Mouse (Mus musculus): ENCODE results near the gene Nkx1-2. TPM values are rescaled to one million over a fixed set of nuclear protein-coding genes. Genes with fewer than 3 reads are reported as not detected.
A peak's percentile ranks its signal among the peaks of the same experiment; 100 is the strongest.

Nkx1-2 gene
- polyA plus RNA-seq, 1 experiment from 2014 or later, result 2.6 TPM

GRCm38 (mm10) chr7:132619975-132620918 is 20.8 kb upstream of the Nkx1-2 start:
- no peak overlapping the region for H3K4me3 ChIP-seq
- H3K4me2 ChIP-seq (replicated peaks), result no peak overlapping the region
- H3K27ac ChIP-seq (replicated peaks), result no peak overlapping the region
- H3K27me3 ChIP-seq, result peaks cover 8% of the 10 kb centered on the region
- no peak for ATAC-seq (ENCODE audit: low FRiP score, low read depth)
- WGBS, result 90% methylated on average over 15 of the region's 15 CpGs
- peaks cover 10% of the 10 kb centered on the region for H3K4me1 ChIP-seq
- H3K9ac ChIP-seq (replicated peaks), result no peak overlapping the region
- H3K36me3 ChIP-seq, result no peaks in the 10 kb centered on the region
- H3K9me3 ChIP-seq, result no peaks in the 10 kb centered on the region

DNA sequence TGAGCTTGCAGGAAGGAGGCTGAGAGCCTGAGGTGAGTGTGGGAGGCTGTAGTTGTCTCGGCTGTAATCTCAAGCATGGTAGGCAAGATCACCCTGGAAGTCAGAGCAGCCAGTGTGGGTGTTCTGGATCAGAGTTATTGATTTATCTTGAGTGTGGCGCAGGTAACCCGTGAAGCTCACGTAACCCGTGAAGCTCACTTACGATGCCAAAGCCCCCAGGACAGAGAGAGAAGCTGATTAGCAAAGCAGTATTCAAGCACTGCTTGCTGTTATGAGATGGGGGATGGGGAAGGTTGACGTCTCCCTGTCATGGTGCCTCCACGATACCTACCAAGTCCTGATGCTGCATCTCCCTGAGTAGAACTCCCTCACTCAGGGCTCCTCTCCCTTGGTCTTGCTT is 20.1 kb upstream of the Nkx1-2 start:
- WGBS, result 83% methylated on average over 8 of the region's 8 CpGs

DNA sequence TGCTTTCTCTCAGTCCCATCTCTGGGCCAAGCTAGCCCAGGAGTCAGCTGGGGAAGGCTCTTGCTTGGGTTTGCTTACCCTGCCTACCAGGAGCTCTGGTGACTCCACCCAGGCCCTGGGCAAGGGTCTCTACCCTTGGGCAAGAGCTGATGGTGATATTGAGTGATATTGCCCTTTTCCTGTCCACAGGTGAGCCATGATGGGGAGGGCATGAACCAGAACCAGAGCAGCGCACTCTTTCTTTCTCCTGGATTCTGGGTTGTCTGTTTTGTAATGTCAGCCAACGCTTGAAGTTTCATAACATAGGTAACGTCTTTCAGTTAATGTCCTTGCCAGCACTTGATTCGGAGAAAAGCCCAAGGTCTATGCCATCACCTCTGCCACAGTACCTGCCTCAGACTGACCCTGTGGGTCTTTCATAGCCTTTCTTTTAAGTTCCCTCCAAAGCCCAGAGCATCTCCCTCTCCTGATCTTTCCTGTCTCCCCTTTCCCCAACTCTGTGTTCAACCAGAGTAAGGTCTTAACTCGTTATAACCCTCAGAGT is 17.7 kb upstream of the Nkx1-2 start:
- no peaks in the 10 kb centered on the region for H3K9me3 ChIP-seq
- H3K9ac ChIP-seq (replicated peaks), result no peak overlapping the region
- H3K27ac ChIP-seq (replicated peaks), result no peak overlapping the region
- H3K36me3 ChIP-seq, result no peaks in the 10 kb centered on the region
- WGBS, result 85% methylated on average over 5 of the region's 5 CpGs
- peaks cover 8% of the 10 kb centered on the region for H3K27me3 ChIP-seq
- no peak overlapping the region for H3K4me2 ChIP-seq (replicated peaks)
- peaks cover 10% of the 10 kb centered on the region for H3K4me1 ChIP-seq
- H3K4me3 ChIP-seq, result no peak overlapping the region
- ATAC-seq (ENCODE audit: low FRiP score, low read depth), result no peak

More for the DNA sequence above, 20.1 kb upstream of the Nkx1-2 start:
- ATAC-seq (ENCODE audit: low FRiP score, low read depth), result no peak
- Histone ChIP-seq H3K4me3 (no peak overlapping the region), H3K4me1 (peaks cover 10% of the 10 kb centered on the region), H3K27ac (replicated peaks) (no peak overlapping the region), H3K9ac (replicated peaks) (no peak overlapping the region), H3K36me3 (no peaks in the 10 kb centered on the region), H3K4me2 (replicated peaks) (no peak overlapping the region), H3K27me3 (peaks cover 8% of the 10 kb centered on the region), H3K9me3 (no peaks in the 10 kb centered on the region)

- H3K4me2 ChIP-seq (replicated peaks), result no peak overlapping the region
- H3K27me3 ChIP-seq, result peaks cover 8% of the 10 kb centered on the region
- H3K27ac ChIP-seq (replicated peaks), result no peak overlapping the region
- H3K4me1 ChIP-seq, result peaks cover 10% of the 10 kb centered on the region
- H3K36me3 ChIP-seq, result no peaks in the 10 kb centered on the region
- no peak overlapping the region for H3K9ac ChIP-seq (replicated peaks)
- 9% methylated on average over 6 of the region's 6 CpGs for WGBS
- no peak overlapping the region for H3K4me3 ChIP-seq
- no peak for ATAC-seq (ENCODE audit: low FRiP score, low read depth)
- no peaks in the 10 kb centered on the region for H3K9me3 ChIP-seq
These were observed 17.0 kb upstream of the Nkx1-2 start for GRCm38 (mm10) chr7:132616391-132616790.

DNA sequence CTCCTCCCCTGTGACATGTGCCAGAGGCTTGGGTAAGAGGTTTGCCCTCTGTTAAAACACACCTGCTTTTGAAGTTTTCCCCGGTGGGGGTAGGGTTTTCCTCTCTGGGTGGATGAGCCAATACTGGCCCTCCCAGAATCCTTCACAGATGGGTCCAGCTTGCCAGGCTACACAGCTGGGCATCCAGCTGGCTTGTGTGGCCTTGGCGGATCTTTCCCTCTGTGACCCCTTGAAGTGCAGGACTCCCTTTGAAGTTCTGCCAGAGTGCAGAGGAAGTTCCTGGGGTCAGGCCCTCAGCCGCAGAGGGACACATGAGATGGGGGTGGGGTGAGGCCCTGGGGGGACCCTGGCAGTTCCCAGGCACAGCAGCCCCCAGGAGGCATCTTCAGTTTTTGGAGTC is 15.9 kb upstream of the Nkx1-2 start:
- no peak for ATAC-seq (ENCODE audit: low FRiP score, low read depth)
- Histone ChIP-seq H3K4me2 (replicated peaks) (no peak overlapping the region), H3K27ac (replicated peaks) (no peak overlapping the region), H3K4me1 (peaks cover 14% of the 10 kb centered on the region), H3K27me3 (peaks cover 8% of the 10 kb centered on the region; the same call in 1 of the 2 replicates), H3K36me3 (no peaks in the 10 kb centered on the region), H3K9me3 (no peaks in the 10 kb centered on the region), H3K9ac (replicated peaks) (no peak overlapping the region), H3K4me3 (no peak overlapping the region)
- 14% methylated on average over 3 of the region's 3 CpGs for WGBS

DNA sequence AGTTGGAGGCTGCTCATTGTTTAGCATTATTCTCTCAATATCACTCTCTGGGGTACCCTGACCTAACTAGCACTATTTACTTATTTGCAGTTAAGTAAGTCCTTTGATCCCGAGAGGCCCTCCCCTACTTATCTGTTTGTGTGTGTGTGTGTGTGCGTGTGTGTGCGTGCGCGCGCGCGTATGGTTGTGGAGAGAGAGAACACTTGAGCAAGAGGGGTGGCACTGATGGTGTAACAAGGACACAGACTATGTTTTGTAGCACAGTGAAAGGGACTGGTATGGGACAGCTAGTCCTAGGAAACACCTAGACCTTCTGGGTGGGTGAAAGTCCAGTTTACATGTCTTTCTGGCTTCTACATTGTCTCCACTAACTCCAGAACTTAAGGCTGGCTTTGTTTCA is 12.1 kb upstream of the Nkx1-2 start:
- no peak for ATAC-seq (ENCODE audit: low FRiP score, low read depth)
- H3K27ac ChIP-seq (replicated peaks), result no peak overlapping the region
- H3K9ac ChIP-seq (replicated peaks), result no peak overlapping the region
- H3K36me3 ChIP-seq, result no peaks in the 10 kb centered on the region
- H3K4me1 ChIP-seq, result peaks cover 16% of the 10 kb centered on the region
- WGBS, result 96% methylated on average over 8 of the region's 8 CpGs
- no peaks in the 10 kb centered on the region for H3K9me3 ChIP-seq
- no peak overlapping the region for H3K4me3 ChIP-seq
- peaks cover 14% of the 10 kb centered on the region for H3K27me3 ChIP-seq
- no peak overlapping the region for H3K4me2 ChIP-seq (replicated peaks)

DNA sequence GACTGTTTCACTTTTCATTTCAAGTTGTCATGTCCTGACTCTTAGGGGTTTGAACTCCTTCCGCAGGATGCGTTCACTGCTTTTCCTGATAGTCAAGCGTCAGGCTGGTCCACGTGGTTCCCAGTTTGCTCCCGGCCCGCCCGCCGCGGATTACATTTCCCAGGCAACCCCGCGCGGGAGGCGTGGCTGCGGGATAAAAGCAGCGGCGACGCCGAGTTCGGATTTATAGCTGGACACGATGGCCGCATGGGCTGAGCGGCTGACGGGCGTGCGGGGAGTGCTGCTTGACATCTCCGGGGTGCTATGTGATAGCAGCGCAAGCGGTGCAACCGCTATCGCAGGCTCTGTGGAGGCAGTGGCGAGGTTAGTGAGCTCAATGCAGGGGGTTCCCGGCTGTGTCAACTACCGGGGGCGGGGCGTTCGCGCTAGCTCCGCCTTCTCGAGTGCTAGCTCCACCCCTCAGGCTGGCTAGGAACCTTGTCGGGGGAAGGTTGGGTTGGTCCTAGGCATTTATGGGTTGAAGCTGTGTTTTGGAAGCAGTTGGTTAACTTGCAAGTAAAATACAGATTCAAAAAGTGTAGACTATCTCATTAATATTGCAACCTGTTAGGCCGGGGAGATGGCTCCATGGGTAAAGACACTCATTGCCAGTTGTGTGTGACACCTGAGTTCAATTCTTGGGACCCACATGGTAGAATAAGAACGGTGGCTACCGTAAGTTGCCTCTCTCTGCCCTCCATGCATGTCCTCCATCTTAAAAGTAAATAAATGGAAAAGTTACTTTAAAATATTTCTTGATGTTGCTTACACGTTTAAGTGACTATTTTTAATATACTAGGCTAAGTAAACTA is 11.3 kb upstream of the Nkx1-2 start, which contains the start of gene Lhpp:
Gene Lhpp (plus strand): TSS at position 171 of the 851 bp plus-strand sequence.
- ATAC-seq (ENCODE audit: low FRiP score, low read depth), result peak; percentile 89
- Histone ChIP-seq H3K9ac (replicated peaks) (peak within 1 kb of the TSS; percentile 54), H3K4me1 (peaks cover 9% of the 10 kb centered on the region), H3K36me3 (no peaks in the 10 kb centered on the region), H3K27ac (replicated peaks) (0 out of 2 replicates have a peak within 1 kb of the TSS, but pooled peaks have one; percentile 46), H3K4me2 (replicated peaks) (peak within 1 kb of the TSS; percentile 75), H3K9me3 (no peaks in the 10 kb centered on the region), H3K4me3 (peak within 1 kb of the TSS; percentile 57), H3K27me3 (peaks cover 21% of the 10 kb centered on the region)
- 8% methylated on average over 44 of the region's 44 CpGs for WGBS

GRCm38 (mm10) chr7:132608316-132609020 is 9.0 kb upstream of the Nkx1-2 start:
- ATAC-seq (ENCODE audit: low FRiP score, low read depth), result no peak
- Histone ChIP-seq H3K4me3 (no peak overlapping the region), H3K4me2 (replicated peaks) (no peak overlapping the region), H3K27ac (replicated peaks) (no peak overlapping the region), H3K9ac (replicated peaks) (no peak overlapping the region), H3K36me3 (no peaks in the 10 kb centered on the region), H3K4me1 (peaks cover 9% of the 10 kb centered on the region), H3K27me3 (peaks cover 33% of the 10 kb centered on the region), H3K9me3 (no peaks in the 10 kb centered on the region)
- 94% methylated on average over 4 of the region's 4 CpGs for WGBS

- Histone ChIP-seq H3K9ac (replicated peaks) (no peak overlapping the region), H3K27me3 (peaks cover 60% of the 10 kb centered on the region), H3K4me3 (no peak overlapping the region), H3K36me3 (no peaks in the 10 kb centered on the region), H3K4me2 (replicated peaks) (no peak overlapping the region), H3K9me3 (no peaks in the 10 kb centered on the region), H3K27ac (replicated peaks) (no peak overlapping the region), H3K4me1 (peaks cover 12% of the 10 kb centered on the region)
- ATAC-seq (ENCODE audit: low FRiP score, low read depth), result no peak
- 62% methylated on average over 5 of the region's 5 CpGs for WGBS
These were observed 6.3 kb upstream of the Nkx1-2 start for GRCm38 (mm10) chr7:132605689-132606088.

- 83% methylated on average over 4 of the region's 4 CpGs for WGBS
- H3K9me3 ChIP-seq, result no peaks in the 10 kb centered on the region
- peaks cover 68% of the 10 kb centered on the region for H3K27me3 ChIP-seq
- no peaks in the 10 kb centered on the region for H3K36me3 ChIP-seq
- H3K27ac ChIP-seq (replicated peaks), result no peak overlapping the region
- peaks cover 14% of the 10 kb centered on the region for H3K4me1 ChIP-seq
- no peak for ATAC-seq (ENCODE audit: low FRiP score, low read depth)
- no peak overlapping the region for H3K4me3 ChIP-seq
- no peak overlapping the region for H3K9ac ChIP-seq (replicated peaks)
- no peak overlapping the region for H3K4me2 ChIP-seq (replicated peaks)
These were observed 5.3 kb upstream of the Nkx1-2 start for GRCm38 (mm10) chr7:132604720-132605119.

- Histone ChIP-seq H3K4me1 (peaks cover 40% of the 10 kb centered on the region), H3K27ac (replicated peaks) (no peak overlapping the region), H3K4me3 (no peak overlapping the region), H3K9me3 (no peaks in the 10 kb centered on the region), H3K4me2 (replicated peaks) (no peak overlapping the region), H3K9ac (replicated peaks) (no peak overlapping the region), H3K36me3 (no peaks in the 10 kb centered on the region), H3K27me3 (peaks cover 88% of the 10 kb centered on the region)
- WGBS, result 7% methylated on average over 8 of the region's 8 CpGs
- no peak for ATAC-seq (ENCODE audit: low FRiP score, low read depth)
These were observed 1.5 kb upstream of the Nkx1-2 start for GRCm38 (mm10) chr7:132600926-132601325.
